Mouse (Mus musculus) layer of hippocampus, adult 9-11 months (tissue): Measurements from ENCODE around the gene Clcn1.
A peak's percentile ranks its signal among the peaks of the same experiment; 100 is the strongest.

Source experiments
- DNase-seq: peaks from one replicate; pipeline ENCODE4 v3.0.0; 2022

Gene Clcn1

GRCm38 (mm10) chr6:42309816-42310378 lies 23.4 kb downstream of the Clcn1 start:
- DNase-seq = no peak

- DNase-seq = no peak
Measured at GRCm38 (mm10) chr6:42310427-42311053, 24.1 kb downstream of the Clcn1 start.

DNA sequence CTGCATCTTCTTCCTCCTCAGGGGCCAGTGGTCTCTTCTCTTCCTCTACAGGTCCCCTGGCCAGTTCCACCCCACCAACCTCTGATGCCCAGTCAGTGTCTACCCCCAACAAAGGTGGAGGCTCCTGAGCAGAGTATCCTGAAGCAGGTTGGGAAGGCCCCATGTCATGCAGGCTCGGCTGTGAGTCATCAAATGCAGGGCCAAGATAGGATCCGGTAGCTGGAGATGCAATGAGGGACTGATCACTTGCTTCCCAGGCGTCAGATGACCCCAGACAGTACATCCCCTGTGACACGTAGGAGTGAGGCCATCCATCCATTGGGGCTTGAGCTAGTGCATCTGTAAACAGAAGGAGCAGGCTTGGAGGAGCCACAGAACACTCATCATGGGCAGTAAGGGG lies 31.8 kb downstream of the Clcn1 start:
- no peak for DNase-seq

- no peak for DNase-seq
Measured at GRCm38 (mm10) chr6:42323371-42324066, 37.0 kb downstream of the Clcn1 start.

DNA sequence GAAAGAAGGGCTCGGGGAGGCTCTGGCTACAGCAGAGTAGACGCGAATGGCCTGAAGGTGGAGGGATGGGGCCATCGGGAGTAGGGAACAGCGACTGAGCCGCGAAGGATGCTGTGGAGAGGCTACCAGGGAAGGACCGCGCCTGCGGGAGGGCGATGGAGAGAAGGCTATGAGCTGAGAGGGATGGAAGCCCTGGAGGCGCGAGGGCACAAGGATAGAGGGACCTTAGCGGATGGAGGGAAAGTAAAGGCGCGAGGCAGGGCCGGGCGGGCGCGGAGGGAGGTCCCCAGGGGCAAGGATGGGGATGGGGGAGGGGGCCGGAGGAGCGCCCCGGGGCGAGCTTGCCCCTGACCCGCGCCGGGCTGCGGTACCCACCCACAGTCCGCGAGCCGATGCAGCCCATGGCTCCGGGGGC lies 37.6 kb downstream of the Clcn1 start:
- peak; percentile 38 for DNase-seq

- DNase-seq = peak; percentile 72
Measured at GRCm38 (mm10) chr6:42324482-42325267, 38.2 kb downstream of the Clcn1 start, which contains the start of gene Fam131b. Fam131b (minus strand) TSS chr6:42324643.

- DNase-seq = peak; percentile 82
Measured at GRCm38 (mm10) chr6:42325268-42325609, 38.8 kb downstream of the Clcn1 start.

GRCm38 (mm10) chr6:42326509-42326908 lies 40.0 kb downstream of the Clcn1 start:
- DNase-seq = no peak

- DNase-seq = no peak
Measured at GRCm38 (mm10) chr6:42328757-42329156, 42.3 kb downstream of the Clcn1 start.

GRCm38 (mm10) chr6:42330216-42330615 lies 43.7 kb downstream of the Clcn1 start:
- DNase-seq = no peak

DNA sequence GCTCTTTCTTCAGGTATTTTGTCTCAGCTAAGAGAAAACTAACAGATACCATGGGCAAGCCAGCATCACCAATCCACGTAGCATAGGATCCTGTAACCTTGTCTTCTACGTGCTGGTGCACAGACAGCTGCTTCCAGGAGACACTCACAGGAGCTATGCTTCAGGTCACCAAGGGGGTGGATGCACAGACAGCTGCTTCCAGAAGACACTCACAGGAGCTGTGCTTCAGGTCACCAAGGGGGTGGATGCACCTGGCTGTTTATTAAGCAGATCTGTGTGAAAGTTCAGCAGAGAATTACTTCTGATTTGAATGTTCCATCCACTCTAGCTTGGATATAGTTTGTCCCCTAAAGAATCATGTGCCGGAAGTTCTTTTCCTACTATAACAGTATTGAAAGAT lies 44.5 kb downstream of the Clcn1 start:
- no peak for DNase-seq

DNA sequence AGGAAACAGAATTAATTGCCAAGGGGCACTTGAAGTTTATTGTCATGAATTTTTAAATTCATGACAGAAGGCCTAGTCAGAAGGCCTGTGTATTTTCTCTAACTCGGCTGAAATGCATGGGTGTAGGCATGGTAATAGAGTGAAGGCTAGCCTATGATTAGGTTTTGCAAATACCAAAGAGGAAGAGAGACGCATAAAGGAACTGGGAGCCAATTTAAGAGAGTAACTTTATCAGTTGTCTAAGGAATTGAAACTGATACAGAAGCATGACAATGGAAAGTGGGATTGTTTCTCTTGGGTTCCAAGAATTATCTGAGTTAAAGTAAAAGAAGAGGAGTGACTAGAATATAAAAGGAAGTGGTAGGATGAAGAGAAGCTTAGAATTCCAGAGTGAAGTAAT lies 52.7 kb downstream of the Clcn1 start:
- no peak for DNase-seq

GRCm38 (mm10) chr6:42339981-42340380 lies 53.5 kb downstream of the Clcn1 start:
- DNase-seq = no peak

GRCm38 (mm10) chr6:42342171-42342570 lies 55.7 kb downstream of the Clcn1 start:
- no peak for DNase-seq

GRCm38 (mm10) chr6:42343361-42344120 lies 57.1 kb downstream of the Clcn1 start:
- peak; percentile 72 for DNase-seq

DNA sequence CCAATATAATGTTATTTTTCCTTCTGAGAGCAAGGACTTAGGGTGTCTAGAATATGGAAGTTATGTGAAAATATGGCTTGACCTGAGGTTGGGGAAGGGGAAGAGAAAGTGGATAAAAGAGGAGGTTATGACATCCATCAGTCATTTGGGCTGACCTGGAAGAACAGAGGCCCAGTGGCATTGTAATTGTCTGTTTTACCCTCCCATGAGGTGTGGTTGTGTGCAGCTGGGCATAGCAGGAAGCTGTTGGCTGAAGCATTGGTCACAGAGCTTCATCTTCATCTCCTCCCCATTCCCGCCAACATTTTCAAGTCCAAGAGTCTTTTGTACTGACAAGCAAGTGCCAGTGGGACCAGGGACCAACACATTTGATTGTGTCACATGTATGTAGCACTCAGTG lies 57.8 kb downstream of the Clcn1 start:
- no peak for DNase-seq

- no peak for DNase-seq
Measured at GRCm38 (mm10) chr6:42348281-42349005, 62.0 kb downstream of the Clcn1 start.

GRCm38 (mm10) chr6:42349006-42349425 lies 62.5 kb downstream of the Clcn1 start:
- peak; percentile 71 for DNase-seq

- peak; percentile 92 for DNase-seq
Measured at GRCm38 (mm10) chr6:42349426-42350020, 63.0 kb downstream of the Clcn1 start, which contains the start of gene Zyx. Zyx (plus strand) TSS chr6:42349630.

GRCm38 (mm10) chr6:42350021-42350967 lies 63.8 kb downstream of the Clcn1 start:
- DNase-seq = peak; percentile 61
